Mouse (Mus musculus): Measurements from ENCODE around the gene Naaa. TPM values are rescaled to one million over a fixed set of nuclear protein-coding genes. Genes with fewer than 3 reads are reported as not detected.

Gene Naaa
- 4.3 and 4.4 TPM in 2 replicates for polyA plus RNA-seq (2012; rRNA removed)
- polyA plus RNA-seq (2014; fragmentation: Nextera tagmentation; extraction: Ambion mirVana) = 3.6 and 4.5 TPM in 2 replicates

DNA sequence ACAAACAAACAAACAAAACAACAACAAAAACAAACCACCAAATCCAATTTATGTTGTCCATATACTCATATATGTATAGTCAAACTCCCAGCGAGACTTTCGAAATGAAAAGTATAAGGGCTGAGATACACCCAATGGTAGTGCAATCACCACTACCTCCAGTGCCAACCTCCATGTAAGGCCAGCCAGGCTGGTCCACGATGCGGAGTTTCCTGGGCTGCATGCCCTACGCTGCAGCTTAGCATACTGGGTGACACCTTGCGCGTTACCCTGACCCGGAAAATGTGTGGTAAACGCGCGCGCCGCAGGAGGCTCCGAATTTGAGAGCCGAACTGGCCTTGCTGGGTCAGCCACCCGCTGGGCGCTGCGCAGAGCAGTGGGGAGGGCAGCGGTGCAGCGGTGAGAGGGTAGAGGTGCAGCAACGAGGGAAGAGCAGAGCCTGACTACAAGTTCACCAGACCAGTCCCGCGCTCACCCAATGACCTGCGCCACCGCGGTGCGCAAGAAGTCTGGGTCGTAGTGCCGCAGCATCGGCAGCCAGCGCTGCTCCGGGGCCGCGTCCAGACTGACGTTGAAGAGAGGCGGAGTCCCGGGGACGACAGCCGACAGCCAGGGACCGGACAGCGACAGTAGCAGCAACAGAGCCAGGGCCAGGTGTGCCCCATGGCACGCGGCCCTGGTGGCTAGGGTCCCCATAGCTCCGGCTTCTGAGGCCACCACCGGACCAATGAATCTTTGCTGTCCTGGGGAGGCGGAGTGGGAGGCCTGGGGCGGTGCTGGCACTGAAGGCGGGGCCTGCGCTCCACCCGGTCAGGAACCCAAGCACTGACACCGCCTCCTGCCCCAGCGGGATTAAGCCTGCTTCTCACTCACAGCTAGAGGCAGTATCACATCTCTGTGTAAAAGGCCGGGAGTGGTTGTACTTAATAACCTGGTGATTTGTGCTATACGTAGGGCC lies at the start of gene Naaa:
Naaa (minus strand) TSS at position 734 of the 958 bp plus-strand sequence.
- H3K9ac ChIP-seq (replicated peaks) = peak within 1 kb of the TSS; percentile 40
- no peak within 1 kb of the TSS for H3K27ac ChIP-seq
- peaks cover 6% of the 10 kb centered on the region for H3K27me3 ChIP-seq (ENCODE audit: control insufficient read depth, insufficient read depth, low read length)
- H3K9me3 ChIP-seq (ENCODE audit: control insufficient read depth, low read length) = no peaks in the 10 kb centered on the region
- no peaks in the 10 kb centered on the region for H3K36me3 ChIP-seq (replicated peaks; ENCODE audit: control insufficient read depth, insufficient read depth, low read depth)
- peak within 1 kb of the TSS; percentile 67 to 81 for H3K4me3 ChIP-seq (ENCODE audit: insufficient read depth in 1 of 2, low read depth in 2 of 2, low read length in 2 of 2)
- ATAC-seq (ENCODE audit: insufficient read depth) (peak; percentile 87), DNase-seq (ENCODE audit: low read depth in 3 of 3, low spot score in 3 of 3) (peak; percentile 52 to 64 (median 59))
- 2% methylated on average over 54 of the region's 54 CpGs for WGBS (ENCODE audit: insufficient replicate concordance)
- peak within 1 kb of the TSS; percentile 90 for H3K4me2 ChIP-seq (ENCODE audit: low read depth)
- TF ChIP-seq EP300 (IDR thresholded peaks at IDR 0.05; ENCODE audit: low read depth) (no peak), CTCF (IDR thresholded peaks at IDR 0.05; ENCODE audit: low read depth) (peak; percentile 66)
- peaks cover 3 to 14% of the 10 kb centered on the region in 2 experiments for H3K4me1 ChIP-seq (replicated peaks; ENCODE audit: control insufficient read depth in 2 of 2, insufficient read depth in 2 of 2, low read length in 1 of 2)

DNA sequence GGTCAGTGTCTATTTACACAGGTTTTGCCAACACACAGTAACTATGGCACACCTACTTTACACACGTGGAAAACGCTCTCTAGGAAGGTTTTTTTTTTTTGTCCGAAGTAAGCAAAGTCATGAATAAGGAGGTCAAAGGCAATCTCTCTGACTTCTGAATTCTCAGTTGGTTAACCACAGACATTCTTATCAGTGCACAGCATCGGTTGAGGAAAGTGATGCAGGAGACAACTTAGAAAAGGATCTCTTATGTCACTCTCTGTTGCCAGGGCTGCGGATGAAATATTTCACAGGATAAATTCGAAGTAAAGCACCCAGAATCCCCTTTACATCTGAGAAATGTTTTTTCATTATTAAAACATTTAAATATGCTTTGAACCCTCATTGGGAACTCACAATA lies 49.4 kb upstream of the Naaa start:
- Histone ChIP-seq H3K9me3 (ENCODE audit: control insufficient read depth, low read length) (no peaks in the 10 kb centered on the region), H3K4me2 (ENCODE audit: low read depth) (no peak overlapping the region), H3K36me3 (replicated peaks; ENCODE audit: control insufficient read depth, insufficient read depth, low read depth) (no peaks in the 10 kb centered on the region), H3K4me1 (replicated peaks; ENCODE audit: control insufficient read depth in 2 of 2, insufficient read depth in 2 of 2, low read length in 1 of 2) (no peaks in the 10 kb centered on the region), H3K4me3 (ENCODE audit: insufficient read depth in 1 of 2, low read depth in 2 of 2, low read length in 2 of 2) (no peak overlapping the region), H3K27me3 (ENCODE audit: control insufficient read depth, insufficient read depth, low read length) (no peaks in the 10 kb centered on the region; the same call in 1 of the 2 replicates), H3K27ac (no peak overlapping the region), H3K9ac (replicated peaks) (no peak overlapping the region)
- WGBS (ENCODE audit: insufficient replicate concordance) = 6% methylated on average over 6 of the region's 6 CpGs
- no peak for ATAC-seq (ENCODE audit: insufficient read depth)
- TF ChIP-seq CTCF (IDR thresholded peaks at IDR 0.05; ENCODE audit: low read depth) (no peak), EP300 (IDR thresholded peaks at IDR 0.05; ENCODE audit: low read depth) (no peak)
- DNase-seq (ENCODE audit: low read depth in 3 of 3, low spot score in 3 of 3) = no peak

DNA sequence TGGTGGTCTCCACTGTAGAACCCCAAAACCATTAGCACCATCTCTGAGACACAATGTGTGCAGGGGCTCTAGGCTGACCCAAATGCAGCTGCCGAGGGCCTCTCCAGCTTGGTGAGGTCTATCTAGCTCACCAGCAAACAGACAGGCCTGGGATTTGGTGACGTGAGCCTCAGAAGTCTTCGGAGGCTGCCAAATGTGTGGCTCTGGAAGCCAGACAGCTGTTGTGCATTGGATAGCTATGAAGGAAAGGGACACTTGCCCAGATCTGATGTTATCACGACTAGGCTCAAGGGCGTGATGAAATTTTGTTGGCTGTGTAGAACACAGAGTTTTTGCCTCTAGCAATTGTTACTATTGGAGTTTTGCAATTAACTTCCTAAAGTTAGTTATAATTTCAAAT lies 45.3 kb upstream of the Naaa start:
- no peak overlapping the region for H3K9ac ChIP-seq (replicated peaks)
- no peaks in the 10 kb centered on the region; the same call in 1 of the 2 replicates for H3K27me3 ChIP-seq (ENCODE audit: control insufficient read depth, insufficient read depth, low read length)
- H3K4me2 ChIP-seq (ENCODE audit: low read depth) = no peak overlapping the region
- no peak for DNase-seq (ENCODE audit: low read depth in 3 of 3, low spot score in 3 of 3)
- H3K9me3 ChIP-seq (ENCODE audit: control insufficient read depth, low read length) = no peaks in the 10 kb centered on the region
- ATAC-seq (ENCODE audit: insufficient read depth) = no peak
- no peak overlapping the region for H3K4me3 ChIP-seq (ENCODE audit: insufficient read depth in 1 of 2, low read depth in 2 of 2, low read length in 2 of 2)
- 62% methylated on average over 5 of the region's 5 CpGs for WGBS (ENCODE audit: insufficient replicate concordance)
- H3K27ac ChIP-seq = no peak overlapping the region
- TF ChIP-seq CTCF (IDR thresholded peaks at IDR 0.05; ENCODE audit: low read depth) (no peak), EP300 (IDR thresholded peaks at IDR 0.05; ENCODE audit: low read depth) (no peak)
- no peaks in the 10 kb centered on the region for H3K4me1 ChIP-seq (replicated peaks; ENCODE audit: control insufficient read depth in 2 of 2, insufficient read depth in 2 of 2, low read length in 1 of 2)
- H3K36me3 ChIP-seq (replicated peaks; ENCODE audit: control insufficient read depth, insufficient read depth, low read depth) = no peaks in the 10 kb centered on the region

DNA sequence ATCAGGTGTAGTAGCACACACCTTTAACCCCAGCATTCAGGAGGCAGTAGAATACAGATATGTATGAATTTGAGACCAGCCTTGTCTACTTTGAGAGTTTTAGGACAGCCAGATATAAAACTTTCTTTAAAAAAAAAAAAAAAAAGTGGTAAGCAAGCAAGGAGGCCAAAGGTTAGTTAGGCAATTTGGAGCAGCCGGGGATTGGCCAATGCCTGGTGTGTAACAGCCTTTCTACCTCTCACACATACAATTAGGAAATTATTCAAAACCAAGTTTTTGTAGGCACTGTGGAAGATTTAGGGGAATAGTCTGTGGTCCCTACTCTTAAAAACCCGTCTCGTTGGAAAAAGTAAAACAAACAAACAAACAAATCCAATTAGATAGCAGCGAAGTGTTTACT lies 44.6 kb upstream of the Naaa start:
- WGBS (ENCODE audit: insufficient replicate concordance) = 65% methylated on average over 4 of the region's 4 CpGs
- DNase-seq (ENCODE audit: low read depth in 3 of 3, low spot score in 3 of 3) = no peak
- Histone ChIP-seq H3K9me3 (ENCODE audit: control insufficient read depth, low read length) (no peaks in the 10 kb centered on the region), H3K27me3 (ENCODE audit: control insufficient read depth, insufficient read depth, low read length) (no peaks in the 10 kb centered on the region; the same call in 1 of the 2 replicates), H3K4me3 (ENCODE audit: insufficient read depth in 1 of 2, low read depth in 2 of 2, low read length in 2 of 2) (no peak overlapping the region), H3K27ac (no peak overlapping the region), H3K4me2 (ENCODE audit: low read depth) (no peak overlapping the region), H3K9ac (replicated peaks) (no peak overlapping the region), H3K4me1 (replicated peaks; ENCODE audit: control insufficient read depth in 2 of 2, insufficient read depth in 2 of 2, low read length in 1 of 2) (no peaks in the 10 kb centered on the region), H3K36me3 (replicated peaks; ENCODE audit: control insufficient read depth, insufficient read depth, low read depth) (no peaks in the 10 kb centered on the region)
- no peak for ATAC-seq (ENCODE audit: insufficient read depth)
- TF ChIP-seq EP300 (IDR thresholded peaks at IDR 0.05; ENCODE audit: low read depth) (no peak), CTCF (IDR thresholded peaks at IDR 0.05; ENCODE audit: low read depth) (no peak)
